Mouse (Mus musculus): Measurements from ENCODE around the gene Fastkd1. TPM values are rescaled to one million over a fixed set of nuclear protein-coding genes. Genes with fewer than 3 reads are reported as not detected.
"Not testable (repeated sequence)": the region's sequence is repeated elsewhere in the genome, so short reads cannot be mapped to it uniquely, and the experiment has no call there.

The Fastkd1 gene
- total RNA-seq, 2 experiments from 2014 or later, result 22.3 to 24.9 TPM

DNA sequence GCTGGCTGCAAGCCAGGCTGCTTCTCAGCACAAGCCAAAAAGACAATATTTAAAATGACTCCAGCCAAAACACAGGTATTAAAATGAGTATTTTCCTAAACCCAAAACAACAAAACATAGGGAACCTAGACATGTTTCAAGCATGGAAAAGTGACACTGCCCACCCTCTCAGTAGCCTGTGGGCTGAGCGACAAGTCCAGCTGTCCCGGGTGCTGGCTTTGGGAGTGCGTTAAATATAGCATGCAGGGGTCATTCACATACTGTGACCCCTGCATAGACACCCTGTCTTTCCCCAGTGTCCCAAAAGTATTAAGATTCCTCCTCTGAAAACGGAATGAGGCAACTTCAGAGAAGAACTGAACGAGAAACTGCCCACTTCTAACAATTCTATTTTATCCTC, 39.6 kb downstream of the Fastkd1 start:
- DNase-seq, result no peak

GRCm38 (mm10) chr2:69669853-69670252, 43.5 kb downstream of the Fastkd1 start, which contains the start of gene Klhl41:
TSS of gene Klhl41 (plus strand) at chr2:69670120.
- no peak for DNase-seq

GRCm38 (mm10) chr2:69668414-69668813, 44.9 kb downstream of the Fastkd1 start:
- DNase-seq, result no peak

- no peak for DNase-seq
Measured at GRCm38 (mm10) chr2:69667656-69668055, 45.7 kb downstream of the Fastkd1 start.

- no peak for DNase-seq
Measured at GRCm38 (mm10) chr2:69663827-69664476, 49.4 kb downstream of the Fastkd1 start.

DNA sequence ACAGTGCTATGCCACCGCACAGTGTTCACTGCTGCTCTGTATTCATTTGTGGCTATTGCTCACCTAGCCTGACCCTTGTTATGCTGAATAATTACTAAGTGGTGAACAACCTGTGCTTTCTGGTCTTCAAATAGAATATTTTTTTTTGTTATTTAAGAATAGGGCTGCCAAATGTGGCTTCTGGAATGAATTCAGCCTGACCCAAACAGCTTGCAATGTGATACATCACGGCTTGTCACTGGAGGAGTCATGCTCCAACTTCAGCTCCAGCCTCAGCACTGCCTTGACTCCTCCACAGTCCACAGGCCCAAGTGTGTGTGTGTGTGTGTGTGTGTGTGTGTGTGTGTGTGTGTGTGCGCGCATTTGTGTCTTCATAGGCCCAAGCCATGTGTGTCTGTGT, 54.0 kb downstream of the Fastkd1 start:
- DNase-seq, result no peak

DNA sequence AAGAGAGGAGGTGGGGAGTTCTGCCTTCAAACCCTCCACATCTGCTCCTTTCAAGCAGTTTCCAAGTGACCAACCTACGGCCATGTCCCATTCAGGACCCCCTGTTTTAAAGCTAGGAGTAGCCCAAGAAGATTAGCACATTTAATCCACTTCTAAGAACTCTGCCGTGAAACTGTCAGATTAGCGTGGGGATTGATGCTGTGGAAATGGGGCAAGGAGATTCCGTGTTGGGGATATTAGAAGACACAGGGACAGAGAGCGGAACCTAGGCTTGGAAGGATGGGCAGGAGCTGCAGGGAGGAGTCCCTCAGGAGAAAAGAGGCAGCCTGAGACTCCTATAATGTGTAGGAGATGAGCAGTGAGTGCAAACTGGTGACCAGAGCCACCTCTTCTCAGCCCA, 63.6 kb downstream of the Fastkd1 start:
- no peak for DNase-seq

DNA sequence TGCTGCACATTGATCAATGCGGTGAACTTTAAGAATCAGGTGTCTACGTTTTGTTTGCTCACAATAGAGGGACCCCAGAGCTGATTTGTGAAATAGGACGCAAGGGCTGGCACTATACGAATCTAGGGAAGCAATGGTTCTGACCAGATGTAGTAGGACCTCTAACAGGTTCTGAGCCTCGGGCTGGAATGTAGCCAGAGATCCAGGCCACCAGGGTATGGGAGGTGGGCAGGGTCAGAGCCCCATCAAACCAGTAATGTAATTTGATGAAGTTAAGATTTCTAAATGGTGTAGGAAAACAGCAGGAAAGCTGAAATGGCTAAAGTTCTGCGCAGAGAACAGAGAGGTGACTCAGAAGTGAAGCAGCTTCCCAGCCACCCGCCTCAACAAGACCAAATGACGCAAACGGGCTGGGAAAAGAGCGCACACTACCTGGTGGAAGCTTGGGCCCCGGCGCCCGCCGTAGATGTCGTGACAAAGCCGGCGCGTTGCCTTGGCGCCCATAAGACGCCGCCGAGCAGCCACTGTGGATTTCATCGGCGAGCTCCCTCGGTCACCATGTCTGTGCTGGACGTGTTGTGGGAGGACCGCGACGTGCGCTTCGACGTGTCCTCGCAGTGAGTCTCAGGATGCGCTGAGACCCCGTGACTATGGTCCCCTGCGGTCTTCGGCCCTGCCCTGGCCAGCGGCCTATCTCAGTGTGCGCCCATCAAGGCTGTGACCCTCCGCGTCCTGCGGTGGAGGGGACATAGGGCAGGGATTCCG, 66.4 kb downstream of the Fastkd1 start, which contains the start of gene Bbs5:
Gene Bbs5 (plus strand): TSS at position 446 of the 765 bp plus-strand sequence.
- peak; percentile 95 to 96 for DNase-seq

DNA sequence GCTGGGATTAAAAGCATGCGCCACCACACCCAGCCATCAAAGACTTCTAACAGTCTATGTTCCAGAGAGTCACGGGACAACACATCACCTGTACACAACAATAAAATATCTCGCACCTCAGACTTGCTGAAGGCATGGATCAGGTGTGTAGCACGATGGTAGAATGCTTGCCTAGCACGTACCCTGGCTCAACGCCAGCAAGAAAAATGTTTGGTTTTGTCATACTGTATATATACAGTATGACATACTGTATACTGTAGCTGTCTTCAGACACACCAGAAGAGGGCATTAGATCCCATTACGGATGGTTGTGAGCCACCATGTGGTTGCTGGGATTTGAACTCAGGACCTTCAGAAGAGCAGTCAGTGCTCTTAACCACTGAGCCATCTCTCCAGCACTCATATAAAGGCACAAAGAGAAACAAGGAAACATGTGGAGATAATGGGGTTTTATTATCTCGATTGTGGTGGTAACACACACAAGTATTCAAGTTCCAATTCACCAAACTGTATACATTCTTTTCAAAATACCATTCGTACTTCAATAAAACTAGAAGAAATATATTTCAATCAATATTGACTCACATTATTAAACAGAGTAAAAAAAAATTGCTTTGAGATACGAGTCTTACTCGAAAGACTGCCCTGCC, 68.2 kb downstream of the Fastkd1 start:
- no peak for DNase-seq

DNA sequence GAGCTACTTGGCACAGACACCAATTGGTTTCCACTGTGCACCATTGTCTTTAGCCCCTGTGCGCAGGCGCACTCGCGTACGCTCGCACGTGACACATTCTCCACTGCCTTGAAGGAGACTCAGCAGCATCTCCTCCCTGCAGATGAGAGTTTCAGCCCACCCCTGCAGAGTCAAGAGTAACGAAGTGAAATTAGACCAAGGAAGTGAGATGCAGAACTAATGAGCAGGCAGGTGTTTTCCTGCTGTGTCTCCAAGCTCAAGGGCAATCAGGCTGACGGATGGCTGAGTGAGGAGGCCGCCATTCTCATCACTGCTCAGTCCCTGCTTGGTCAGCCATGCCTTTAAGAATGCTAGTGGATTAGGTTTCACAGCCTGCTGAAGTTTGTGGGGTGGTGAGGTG, 73.2 kb downstream of the Fastkd1 start:
- no peak for DNase-seq

DNA sequence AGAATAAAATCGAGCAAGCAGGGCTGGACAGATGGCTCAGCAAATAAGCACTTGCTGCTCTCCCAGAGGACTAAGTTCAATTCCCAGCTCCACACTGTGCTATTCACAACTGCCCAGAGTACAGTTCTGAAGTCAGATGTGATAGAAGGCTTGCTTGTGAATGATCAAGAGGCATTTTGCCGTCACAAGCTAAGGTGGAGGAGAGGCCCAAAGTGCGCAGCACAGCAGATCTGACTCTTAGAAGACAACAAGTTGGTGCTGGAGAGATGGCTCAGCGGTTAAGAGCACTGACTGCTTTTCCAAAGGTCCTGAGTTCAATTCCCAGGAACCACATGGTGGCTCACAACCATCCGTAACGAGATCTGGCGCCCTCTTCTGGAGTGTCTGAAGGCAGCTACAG, 75.3 kb downstream of the Fastkd1 start:
- DNase-seq, result not testable (repeated sequence)

Other genes starting within 250 kb of the Fastkd1 start
- gene Lrp2, start 127.5 kb downstream of the Fastkd1 start, total RNA-seq (2021), result under 1 TPM; 0.43 to 0.53 TPM
- 10 to 100 TPM in 1 of 2 experiments, 1 to 10 TPM in 1; 8.7 to 10.0 TPM for gene Bbs5, start 66.3 kb downstream of the Fastkd1 start, total RNA-seq (2021)
- gene Klhl41, start 43.4 kb downstream of the Fastkd1 start, total RNA-seq (2021), result under 1 TPM; 0.23 to 0.36 TPM
- gene Ppig, start 9.0 kb upstream of the Fastkd1 start, total RNA-seq (2021), result 10 to 100 TPM; 68.8 to 70.1 TPM
- 1 to 10 TPM; 1.3 to 2.0 TPM for gene Ccdc173, start 76.1 kb upstream of the Fastkd1 start, total RNA-seq (2021)
- 10 to 100 TPM; 22.9 to 26.0 TPM for gene Phospho2, start 76.1 kb upstream of the Fastkd1 start, total RNA-seq (2021)
- 10 to 100 TPM in 1 of 2 experiments, 1 to 10 TPM in 1; 9.1 to 12.5 TPM for gene Klhl23, start 108.4 kb upstream of the Fastkd1 start, total RNA-seq (2021)
- gene Ssb, start 148.0 kb upstream of the Fastkd1 start, total RNA-seq (2021), result 100 to 1,000 TPM; 175 to 188 TPM
- 10 to 100 TPM; 16.2 to 23.6 TPM for gene Mettl5, start 172.1 kb upstream of the Fastkd1 start, total RNA-seq (2021)
- gene Ubr3, start 183.7 kb upstream of the Fastkd1 start, total RNA-seq (2021), result 10 to 100 TPM; 79.7 to 94.1 TPM

All from adrenal gland, postnatal 36 days (tissue).